Mouse (Mus musculus) liver (tissue): Measurements from ENCODE around the gene Sccpdh.

Experiments
- DNase-seq: peaks from one replicate; pipeline ENCODE4 v3.0.0-alpha.2; 2020; ENCODE audit warnings: mixed read lengths

Gene Sccpdh

DNA sequence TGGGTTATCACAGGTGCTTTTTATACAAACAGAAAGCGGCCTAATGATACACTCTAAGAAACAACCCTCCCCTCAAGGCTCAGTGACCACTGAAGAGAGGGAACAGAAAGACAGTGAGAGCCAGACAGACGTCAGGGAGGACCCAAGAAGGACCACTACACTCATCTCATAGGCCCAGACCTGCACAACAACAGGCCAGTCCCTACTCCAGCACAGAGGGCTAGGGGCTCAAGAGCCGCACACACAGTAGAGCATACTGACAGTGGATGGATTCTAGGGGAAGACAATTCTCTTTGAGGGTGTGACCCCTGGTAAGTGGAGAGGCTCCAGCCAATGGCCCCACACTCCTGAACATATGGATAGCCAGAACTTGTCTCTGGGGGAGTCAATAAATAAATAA, 68.5 kb downstream of the Sccpdh start:
- no peak for DNase-seq
